In the genomic region with DNA sequence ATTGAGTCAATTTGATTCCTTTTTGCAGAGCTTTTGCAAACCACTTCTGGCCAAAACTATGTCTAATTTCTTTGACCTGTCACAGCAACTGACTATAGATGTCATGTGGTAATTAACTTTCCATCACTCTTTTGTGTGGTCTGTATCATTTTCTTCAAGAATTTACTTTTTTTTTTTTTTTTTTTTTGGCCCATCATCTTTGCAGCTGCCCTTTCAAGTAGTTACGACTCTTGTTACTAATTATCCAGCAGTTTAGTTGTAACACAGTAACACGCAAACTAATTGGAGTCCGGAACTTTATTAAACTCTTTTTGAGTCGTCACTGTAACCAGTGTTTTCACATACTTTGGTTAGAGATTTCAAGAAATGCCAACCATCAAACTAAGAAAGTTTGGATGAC, we compare ENCODE assay signal across 8 mouse cellular contexts. TPM values are rescaled to one million over a fixed set of nuclear protein-coding genes. Genes with fewer than 3 reads are reported as not detected.
DNase-seq lines count a peak whose midpoint lies in the region; ATAC-seq and TF ChIP-seq lines count a peak whose summit lies in the region.

No protein-coding gene starts in this region.

- no peak for DNase-seq in lung, adult 2 months
- no peak for DNase-seq in lung, postnatal 25 days (ENCODE audit: low spot score)
- DNase-seq in embryonic facial prominence, embryonic 14.5 days (ENCODE audit: low spot score) = no peak
- no peak for DNase-seq in cerebellum, adult 9-11 months
- no peak for DNase-seq in embryo, embryonic 10 days (ENCODE audit: low spot score)
- no peak for DNase-seq in adrenal gland, postnatal 25 days

- no peak for TF ChIP-seq CTCF in lung, adult 2 months (IDR thresholded peaks at IDR 0.05; ENCODE audit: insufficient read depth, low read length)
- TF ChIP-seq CTCF in intestine, postnatal 0 days (IDR thresholded peaks at IDR 0.05; ENCODE audit: low read depth) = no peak

- peak overlapping the region; percentile 85 for H3K4me2 ChIP-seq in embryonic facial prominence, embryonic 14.5 days (ENCODE audit: low read depth, low read length)
- H3K4me2 ChIP-seq in intestine, postnatal 0 days (replicated peaks; ENCODE audit: low read depth) = peak overlapping the region; percentile 89
- peak overlapping the region; percentile 53 for H3K4me2 ChIP-seq in neural tube, embryonic 14.5 days (ENCODE audit: low read depth, low read length)

- no peaks in the 10 kb centered on the region for H3K9me3 ChIP-seq in embryonic facial prominence, embryonic 14.5 days (ENCODE audit: control insufficient read depth, low read length)
- no peaks in the 10 kb centered on the region for H3K9me3 ChIP-seq in intestine, postnatal 0 days (ENCODE audit: control insufficient read depth)
- H3K9me3 ChIP-seq in neural tube, embryonic 14.5 days (ENCODE audit: control insufficient read depth, low read length) = no peaks in the 10 kb centered on the region

- peak overlapping the region; percentile 97 for H3K4me3 ChIP-seq in lung, adult 2 months (replicated peaks; ENCODE audit: extremely low read depth, low read depth, low read length)
- peak overlapping the region; percentile 98 for H3K4me3 ChIP-seq in embryonic facial prominence, embryonic 14.5 days (ENCODE audit: low read depth, low read length)
- H3K4me3 ChIP-seq in intestine, postnatal 0 days (ENCODE audit: low read depth, low read length) = peak overlapping the region; percentile 92
- H3K4me3 ChIP-seq in neural tube, embryonic 14.5 days (ENCODE audit: low read depth, low read length) = peak overlapping the region; percentile 87

- H3K4me1 ChIP-seq in lung, adult 2 months (ENCODE audit: control insufficient read depth, insufficient read depth, low read length) = peaks cover 9% of the 10 kb centered on the region
- H3K4me1 ChIP-seq in embryonic facial prominence, embryonic 14.5 days (ENCODE audit: control insufficient read depth, insufficient read depth, low read length) = peaks cover 17% of the 10 kb centered on the region; the same call in 1 of the 2 replicates
- H3K4me1 ChIP-seq in intestine, postnatal 0 days (replicated peaks; ENCODE audit: control insufficient read depth, insufficient read depth, low read length) = no peaks in the 10 kb centered on the region
- 0 out of 2 replicates have a peak, but pooled peaks cover 3% of the 10 kb centered on the region for H3K4me1 ChIP-seq in neural tube, embryonic 14.5 days (ENCODE audit: control insufficient read depth, insufficient read depth, low read length)

- no peak overlapping the region for H3K27ac ChIP-seq in embryonic facial prominence, embryonic 14.5 days (replicated peaks; ENCODE audit: low read depth, low read length)
- no peak overlapping the region for H3K27ac ChIP-seq in intestine, postnatal 0 days (ENCODE audit: low read depth, low read length)
- peak overlapping the region; percentile 100; the same call in 1 of the 2 replicates for H3K27ac ChIP-seq in neural tube, embryonic 14.5 days (ENCODE audit: low read depth, low read length)

- no peak for ATAC-seq in embryonic facial prominence, embryonic 14.5 days (ENCODE audit: low read depth)
- no peak for ATAC-seq in intestine, postnatal 0 days
- ATAC-seq in neural tube, embryonic 14.5 days (ENCODE audit: low read depth) = no peak

- no peaks in the 10 kb centered on the region for H3K27me3 ChIP-seq in embryonic facial prominence, embryonic 14.5 days (replicated peaks; ENCODE audit: control insufficient read depth, insufficient read depth, low read length)
- H3K27me3 ChIP-seq in intestine, postnatal 0 days (replicated peaks; ENCODE audit: control insufficient read depth, insufficient read depth, low read length) = no peaks in the 10 kb centered on the region
- no peaks in the 10 kb centered on the region; the same call in 1 of the 2 replicates for H3K27me3 ChIP-seq in neural tube, embryonic 14.5 days (ENCODE audit: control insufficient read depth, insufficient read depth, low read length)

- TF ChIP-seq POLR2A in lung, adult 2 months (IDR thresholded peaks at IDR 0.05; ENCODE audit: borderline replicate concordance, extremely low read depth, low read depth, low read length) = no peak

- no peaks in the 10 kb centered on the region for H3K36me3 ChIP-seq in embryonic facial prominence, embryonic 14.5 days (ENCODE audit: control insufficient read depth, insufficient read depth, low read length)
- H3K36me3 ChIP-seq in intestine, postnatal 0 days (ENCODE audit: control insufficient read depth, insufficient read depth) = no peaks in the 10 kb centered on the region
- H3K36me3 ChIP-seq in neural tube, embryonic 14.5 days (ENCODE audit: control insufficient read depth, insufficient read depth, low read length) = no peaks in the 10 kb centered on the region

- 18% methylated on average over 4 of the region's 4 CpGs for WGBS in lung, adult 2 months
- 13% methylated on average over 4 of the region's 4 CpGs for WGBS in embryonic facial prominence, embryonic 14.5 days
- WGBS in intestine, postnatal 0 days = 9% methylated on average over 4 of the region's 4 CpGs
- 8% methylated on average over 4 of the region's 4 CpGs for WGBS in neural tube, embryonic 14.5 days

- H3K9ac ChIP-seq in embryonic facial prominence, embryonic 14.5 days (ENCODE audit: low read depth, low read length) = peak overlapping the region; percentile 98
- H3K9ac ChIP-seq in intestine, postnatal 0 days (ENCODE audit: low read depth, low read length) = peak overlapping the region; percentile 97; the same call in 1 of the 2 replicates
- peak overlapping the region; percentile 94; the same call in 1 of the 2 replicates for H3K9ac ChIP-seq in neural tube, embryonic 14.5 days (replicated peaks; ENCODE audit: low read depth, low read length)

RNA-seq across cellular contexts. Expression of a gene that starts 0.8 kb away (rescaled TPM):
- 7.7 and 8.1 TPM in 2 replicates for polyA plus RNA-seq in lung, adult 2 months (2012; rRNA removed)
- polyA plus RNA-seq in embryonic facial prominence, embryonic 14.5 days (2014; fragmentation: Nextera tagmentation; extraction: Ambion mirVana) = 8.3 and 9.7 TPM in 2 replicates
- 3.7 TPM in 2 replicates for polyA plus RNA-seq in intestine, postnatal 0 days (2015; fragmentation: Nextera tagmentation; extraction: Ambion mirVana)
- polyA plus RNA-seq in neural tube, embryonic 14.5 days (2014; fragmentation: Nextera tagmentation; extraction: Ambion mirVana) = 19.6 and 20.7 TPM in 2 replicates
- total RNA-seq in adrenal gland, postnatal 25 days (2021) = 24.7 and 25.3 TPM in 2 replicates
